Mouse (Mus musculus): Measurements from ENCODE around the gene Tas2r126. TPM values are rescaled to one million over a fixed set of nuclear protein-coding genes. Genes with fewer than 3 reads are reported as not detected.

Tas2r126 gene
- polyA plus RNA-seq (2011; ENCODE audit: insufficient read depth, insufficient read length, low read depth, missing spikeins) = not detected in 2 replicates

GRCm38 (mm10) chr6:42434446-42434845 lies at the start of gene Tas2r126:
Gene Tas2r126, plus strand, starts transcription at chr6:42434535.
- H3K4me3 ChIP-seq (ENCODE audit: low read depth, low read length) = no peak within 1 kb of the TSS
- no peak for TF ChIP-seq POLR2A (IDR thresholded peaks at IDR 0.05; ENCODE audit: insufficient read depth, low read length)
- no peak for TF ChIP-seq EP300 (IDR thresholded peaks at IDR 0.05; ENCODE audit: insufficient read depth, low read depth, low read length)
- TF ChIP-seq CTCF (IDR thresholded peaks at IDR 0.05; ENCODE audit: low read depth, low read length) = no peak

GRCm38 (mm10) chr6:42385635-42386034 lies 48.7 kb upstream of the Tas2r126 start:
- no peak overlapping the region for H3K4me3 ChIP-seq (ENCODE audit: low read depth, low read length)
- no peak overlapping the region for H3K27ac ChIP-seq (ENCODE audit: insufficient read depth, low read length)
- H3K27me3 ChIP-seq (ENCODE audit: control insufficient read depth, insufficient read depth, low read length, poor library complexity, severe bottlenecking) = no peaks in the 10 kb centered on the region; the same call in 1 of the 2 replicates
- no peaks in the 10 kb centered on the region for H3K36me3 ChIP-seq (ENCODE audit: control insufficient read depth, insufficient read depth, low read length, poor library complexity, severe bottlenecking)
- H3K4me1 ChIP-seq (ENCODE audit: control insufficient read depth, insufficient read depth, low read length) = no peaks in the 10 kb centered on the region
- no peaks in the 10 kb centered on the region for H3K9me3 ChIP-seq (replicated peaks; ENCODE audit: control insufficient read depth, insufficient read depth, low read length, poor library complexity, severe bottlenecking)
- no peak overlapping the region for H3K9ac ChIP-seq (ENCODE audit: low read depth, poor library complexity, severe bottlenecking)
- TF ChIP-seq POLR2A (IDR thresholded peaks at IDR 0.05; ENCODE audit: insufficient read depth, low read length) = no peak
- no peak for TF ChIP-seq EP300 (IDR thresholded peaks at IDR 0.05; ENCODE audit: insufficient read depth, low read depth, low read length)
- TF ChIP-seq CTCF (IDR thresholded peaks at IDR 0.05; ENCODE audit: low read depth, low read length) = no peak

More at GRCm38 (mm10) chr6:42434446-42434845, at the start of gene Tas2r126:
- H3K27me3 ChIP-seq (ENCODE audit: control insufficient read depth, insufficient read depth, low read length, poor library complexity, severe bottlenecking) = no peaks in the 10 kb centered on the region
- no peaks in the 10 kb centered on the region for H3K4me1 ChIP-seq (ENCODE audit: control insufficient read depth, insufficient read depth, low read length)
- H3K36me3 ChIP-seq (ENCODE audit: control insufficient read depth, insufficient read depth, low read length, poor library complexity, severe bottlenecking) = no peaks in the 10 kb centered on the region
- no peak within 1 kb of the TSS for H3K9ac ChIP-seq (ENCODE audit: low read depth, poor library complexity, severe bottlenecking)
- no peaks in the 10 kb centered on the region for H3K9me3 ChIP-seq (replicated peaks; ENCODE audit: control insufficient read depth, insufficient read depth, low read length, poor library complexity, severe bottlenecking)
- no peak within 1 kb of the TSS for H3K27ac ChIP-seq (ENCODE audit: insufficient read depth, low read length)

GRCm38 (mm10) chr6:42391796-42392330 lies 42.5 kb upstream of the Tas2r126 start:
- TF ChIP-seq EP300 (IDR thresholded peaks at IDR 0.05; ENCODE audit: insufficient read depth, low read depth, low read length) (no peak), CTCF (IDR thresholded peaks at IDR 0.05; ENCODE audit: low read depth, low read length) (no peak), POLR2A (IDR thresholded peaks at IDR 0.05; ENCODE audit: insufficient read depth, low read length) (no peak)
- H3K4me3 ChIP-seq (ENCODE audit: low read depth, low read length) = no peak overlapping the region
- H3K9ac ChIP-seq (ENCODE audit: low read depth, poor library complexity, severe bottlenecking) = no peak overlapping the region
- no peaks in the 10 kb centered on the region for H3K9me3 ChIP-seq (replicated peaks; ENCODE audit: control insufficient read depth, insufficient read depth, low read length, poor library complexity, severe bottlenecking)
- H3K36me3 ChIP-seq (ENCODE audit: control insufficient read depth, insufficient read depth, low read length, poor library complexity, severe bottlenecking) = no peaks in the 10 kb centered on the region
- no peak overlapping the region for H3K27ac ChIP-seq (ENCODE audit: insufficient read depth, low read length)
- H3K27me3 ChIP-seq (ENCODE audit: control insufficient read depth, insufficient read depth, low read length, poor library complexity, severe bottlenecking) = no peaks in the 10 kb centered on the region
- H3K4me1 ChIP-seq (ENCODE audit: control insufficient read depth, insufficient read depth, low read length) = no peaks in the 10 kb centered on the region

GRCm38 (mm10) chr6:42395960-42396809 lies 38.1 kb upstream of the Tas2r126 start:
- Histone ChIP-seq H3K9ac (ENCODE audit: low read depth, poor library complexity, severe bottlenecking) (no peak overlapping the region), H3K27me3 (ENCODE audit: control insufficient read depth, insufficient read depth, low read length, poor library complexity, severe bottlenecking) (no peaks in the 10 kb centered on the region; the same call in 1 of the 2 replicates), H3K27ac (ENCODE audit: insufficient read depth, low read length) (no peak overlapping the region), H3K4me3 (ENCODE audit: low read depth, low read length) (no peak overlapping the region), H3K4me1 (ENCODE audit: control insufficient read depth, insufficient read depth, low read length) (no peaks in the 10 kb centered on the region), H3K36me3 (ENCODE audit: control insufficient read depth, insufficient read depth, low read length, poor library complexity, severe bottlenecking) (no peaks in the 10 kb centered on the region), H3K9me3 (replicated peaks; ENCODE audit: control insufficient read depth, insufficient read depth, low read length, poor library complexity, severe bottlenecking) (no peaks in the 10 kb centered on the region)
- TF ChIP-seq POLR2A (IDR thresholded peaks at IDR 0.05; ENCODE audit: insufficient read depth, low read length) (no peak), CTCF (IDR thresholded peaks at IDR 0.05; ENCODE audit: low read depth, low read length) (no peak), EP300 (IDR thresholded peaks at IDR 0.05; ENCODE audit: insufficient read depth, low read depth, low read length) (no peak)

DNA sequence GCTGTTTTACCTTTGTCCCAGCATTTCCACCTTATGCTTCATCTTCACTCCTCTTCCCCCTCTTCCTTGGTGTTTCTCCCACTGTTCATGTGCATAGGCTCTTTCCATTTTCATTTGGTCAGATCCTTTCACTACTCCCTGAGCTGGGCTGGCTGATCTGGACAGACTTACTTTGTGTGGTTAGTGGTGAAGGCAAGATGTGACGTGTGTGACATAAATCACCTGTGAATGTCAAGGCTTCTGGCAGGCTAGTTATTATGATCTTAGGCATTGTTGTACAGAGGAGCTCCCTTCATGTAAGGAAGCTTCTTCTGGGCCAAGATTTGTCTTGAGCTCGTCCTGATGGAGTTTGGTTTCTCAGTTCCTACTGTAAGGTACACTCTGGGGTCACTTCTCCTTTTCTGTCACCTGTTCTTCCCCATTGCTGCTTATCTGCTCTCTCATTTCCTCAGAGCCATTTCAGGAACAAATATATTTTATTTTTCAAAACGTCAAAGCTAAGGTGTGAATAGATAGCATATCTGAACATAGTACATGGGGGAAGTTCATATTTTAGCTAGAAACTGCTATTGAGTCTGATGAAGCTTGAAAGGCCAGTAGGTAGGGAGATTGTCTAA lies 37.2 kb upstream of the Tas2r126 start:
- Histone ChIP-seq H3K9ac (ENCODE audit: low read depth, poor library complexity, severe bottlenecking) (no peak overlapping the region), H3K9me3 (replicated peaks; ENCODE audit: control insufficient read depth, insufficient read depth, low read length, poor library complexity, severe bottlenecking) (no peaks in the 10 kb centered on the region), H3K4me3 (ENCODE audit: low read depth, low read length) (no peak overlapping the region), H3K4me1 (ENCODE audit: control insufficient read depth, insufficient read depth, low read length) (no peaks in the 10 kb centered on the region), H3K36me3 (ENCODE audit: control insufficient read depth, insufficient read depth, low read length, poor library complexity, severe bottlenecking) (no peaks in the 10 kb centered on the region), H3K27me3 (ENCODE audit: control insufficient read depth, insufficient read depth, low read length, poor library complexity, severe bottlenecking) (no peaks in the 10 kb centered on the region; the same call in 1 of the 2 replicates), H3K27ac (ENCODE audit: insufficient read depth, low read length) (no peak overlapping the region)
- TF ChIP-seq CTCF (IDR thresholded peaks at IDR 0.05; ENCODE audit: low read depth, low read length) (no peak), POLR2A (IDR thresholded peaks at IDR 0.05; ENCODE audit: insufficient read depth, low read length) (no peak), EP300 (IDR thresholded peaks at IDR 0.05; ENCODE audit: insufficient read depth, low read depth, low read length) (no peak)

Data from ES-Bruce4 (cell line).